Mouse (Mus musculus): ENCODE measurements at regions not wholly inside any gene's neighbourhood (a gene's known extent, or its start where the extent isn't known, plus 50 kb on each side); places are given as distances from the start of the nearest gene placed in this dataset.

DNA sequence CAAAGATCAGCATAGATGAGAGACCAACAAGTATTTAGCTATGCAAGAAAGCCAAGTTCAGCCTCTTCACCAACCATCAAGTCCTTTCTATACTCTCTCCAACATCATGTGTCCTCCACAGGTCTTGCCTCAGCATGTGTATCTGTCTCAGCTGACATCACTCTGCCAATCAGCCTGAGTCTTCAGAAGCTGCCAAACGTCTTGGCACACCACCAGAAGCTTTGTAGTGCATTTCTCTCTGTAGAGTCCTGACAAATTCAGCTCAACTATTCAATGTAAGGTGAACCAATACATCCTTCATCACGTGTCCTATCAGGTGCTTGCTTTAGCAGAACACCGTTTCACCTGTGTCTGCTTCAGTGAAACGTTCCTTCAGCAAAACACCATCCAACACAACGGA is 462.4 kb upstream of the Kazn start:
- ATAC-seq (ENCODE audit: low read depth): no peak
- 0 out of 2 replicates have a peak, but pooled peaks cover 2% of the 10 kb centered on the region for H3K9me3 ChIP-seq (replicated peaks; ENCODE audit: control insufficient read depth, low read length)
- WGBS (ENCODE audit: insufficient replicate concordance): 59% methylated on average over 5 of the region's 5 CpGs
- no peaks in the 10 kb centered on the region for H3K36me3 ChIP-seq (ENCODE audit: control insufficient read depth, insufficient read depth)
- H3K27ac ChIP-seq (ENCODE audit: low read length): no peak overlapping the region
- H3K4me1 ChIP-seq (ENCODE audit: control insufficient read depth, low read depth, low read length): no peaks in the 10 kb centered on the region
- no peak overlapping the region for H3K9ac ChIP-seq (ENCODE audit: low read depth, low read length)
- no peak overlapping the region for H3K4me2 ChIP-seq (ENCODE audit: low read depth, low read length)
- no peak overlapping the region for H3K4me3 ChIP-seq (ENCODE audit: low read depth, low read length)
- no peaks in the 10 kb centered on the region for H3K27me3 ChIP-seq (ENCODE audit: control insufficient read depth, insufficient read depth, low read depth, low read length)

DNA sequence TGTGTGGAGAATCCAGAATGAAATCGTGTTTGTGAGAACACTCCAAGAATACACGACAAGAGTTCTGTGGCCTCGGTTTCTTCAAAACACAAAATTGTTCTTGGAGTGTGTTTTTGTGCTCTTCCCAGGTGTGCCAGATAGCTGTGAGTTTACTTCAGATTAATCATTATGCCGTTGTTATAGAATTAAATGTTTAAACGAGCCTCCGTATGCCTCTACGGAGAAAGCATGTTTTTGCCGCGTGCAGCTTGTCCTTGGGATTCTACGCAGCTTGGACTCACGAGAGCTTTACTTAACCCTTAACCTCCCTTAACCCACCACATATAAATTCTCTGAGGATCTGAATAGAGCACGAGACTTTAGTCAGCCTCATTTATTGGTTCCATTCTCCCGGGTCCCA is 455.7 kb upstream of the Kazn start:
- H3K27ac ChIP-seq (ENCODE audit: low read length): no peak overlapping the region
- WGBS (ENCODE audit: insufficient replicate concordance): 68% methylated on average over 13 of the region's 13 CpGs
- H3K27me3 ChIP-seq (ENCODE audit: control insufficient read depth, insufficient read depth, low read depth, low read length): no peaks in the 10 kb centered on the region
- no peak overlapping the region for H3K4me2 ChIP-seq (ENCODE audit: low read depth, low read length)
- no peak overlapping the region for H3K9ac ChIP-seq (ENCODE audit: low read depth, low read length)
- H3K9me3 ChIP-seq (replicated peaks; ENCODE audit: control insufficient read depth, low read length): no peaks in the 10 kb centered on the region
- ATAC-seq (ENCODE audit: low read depth): no peak
- no peaks in the 10 kb centered on the region for H3K4me1 ChIP-seq (ENCODE audit: control insufficient read depth, low read depth, low read length)
- no peak overlapping the region for H3K4me3 ChIP-seq (ENCODE audit: low read depth, low read length)
- no peaks in the 10 kb centered on the region for H3K36me3 ChIP-seq (ENCODE audit: control insufficient read depth, insufficient read depth)

DNA sequence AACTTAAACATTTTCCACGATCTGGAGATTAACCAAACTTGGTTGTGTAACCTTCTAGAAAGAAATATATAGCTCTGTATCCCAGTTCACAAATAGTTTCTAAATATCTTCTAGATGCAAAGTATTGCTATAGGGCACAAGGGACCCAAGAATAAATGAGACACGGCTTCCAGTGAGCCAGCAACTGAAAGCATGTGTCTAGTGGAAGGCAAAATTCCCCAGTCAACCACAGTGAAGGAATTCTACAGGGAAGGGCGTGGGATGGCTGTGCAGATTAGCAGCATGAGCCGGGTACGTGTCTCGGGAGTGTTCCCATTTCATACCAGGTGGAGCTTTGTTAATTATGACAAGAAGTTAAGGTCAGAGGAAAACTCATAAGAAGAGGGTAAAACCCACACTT is 449.0 kb upstream of the Kazn start:
- Histone ChIP-seq H3K9me3 (replicated peaks; ENCODE audit: control insufficient read depth, low read length) (no peaks in the 10 kb centered on the region), H3K4me2 (ENCODE audit: low read depth, low read length) (no peak overlapping the region), H3K36me3 (ENCODE audit: control insufficient read depth, insufficient read depth) (no peaks in the 10 kb centered on the region), H3K4me3 (ENCODE audit: low read depth, low read length) (no peak overlapping the region), H3K4me1 (ENCODE audit: control insufficient read depth, low read depth, low read length) (no peaks in the 10 kb centered on the region), H3K27ac (ENCODE audit: low read length) (no peak overlapping the region), H3K27me3 (ENCODE audit: control insufficient read depth, insufficient read depth, low read depth, low read length) (no peaks in the 10 kb centered on the region), H3K9ac (ENCODE audit: low read depth, low read length) (no peak overlapping the region)
- WGBS (ENCODE audit: insufficient replicate concordance): 56% methylated on average over 6 of the region's 6 CpGs
- ATAC-seq (ENCODE audit: low read depth): no peak

DNA sequence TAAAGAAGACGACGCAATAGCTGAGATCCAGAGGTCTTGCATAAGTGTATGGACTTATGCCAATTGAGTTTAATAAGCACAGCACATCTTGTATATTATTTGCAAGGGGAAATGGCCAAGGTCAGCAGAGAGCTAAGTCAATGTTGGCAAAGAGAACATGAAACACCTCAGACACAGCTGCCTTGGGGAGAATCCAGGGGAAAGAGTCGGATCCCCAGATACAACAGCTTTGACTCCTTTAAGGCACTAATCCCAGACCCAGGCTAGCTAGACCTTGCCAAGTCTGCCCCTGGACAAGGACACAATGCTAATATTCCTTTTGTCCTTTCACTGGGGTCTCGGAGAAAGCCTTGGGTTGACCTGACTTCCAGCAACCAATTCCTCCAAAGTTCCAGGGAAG is 438.2 kb upstream of the Kazn start:
- Histone ChIP-seq H3K4me1 (ENCODE audit: control insufficient read depth, low read depth, low read length) (no peaks in the 10 kb centered on the region), H3K27ac (ENCODE audit: low read length) (no peak overlapping the region), H3K36me3 (ENCODE audit: control insufficient read depth, insufficient read depth) (no peaks in the 10 kb centered on the region), H3K27me3 (ENCODE audit: control insufficient read depth, insufficient read depth, low read depth, low read length) (no peaks in the 10 kb centered on the region), H3K9ac (ENCODE audit: low read depth, low read length) (no peak overlapping the region), H3K4me2 (ENCODE audit: low read depth, low read length) (no peak overlapping the region), H3K9me3 (replicated peaks; ENCODE audit: control insufficient read depth, low read length) (no peaks in the 10 kb centered on the region), H3K4me3 (ENCODE audit: low read depth, low read length) (no peak overlapping the region)
- WGBS (ENCODE audit: insufficient replicate concordance): 67% methylated on average over 4 of the region's 4 CpGs
- ATAC-seq (ENCODE audit: low read depth): no peak

DNA sequence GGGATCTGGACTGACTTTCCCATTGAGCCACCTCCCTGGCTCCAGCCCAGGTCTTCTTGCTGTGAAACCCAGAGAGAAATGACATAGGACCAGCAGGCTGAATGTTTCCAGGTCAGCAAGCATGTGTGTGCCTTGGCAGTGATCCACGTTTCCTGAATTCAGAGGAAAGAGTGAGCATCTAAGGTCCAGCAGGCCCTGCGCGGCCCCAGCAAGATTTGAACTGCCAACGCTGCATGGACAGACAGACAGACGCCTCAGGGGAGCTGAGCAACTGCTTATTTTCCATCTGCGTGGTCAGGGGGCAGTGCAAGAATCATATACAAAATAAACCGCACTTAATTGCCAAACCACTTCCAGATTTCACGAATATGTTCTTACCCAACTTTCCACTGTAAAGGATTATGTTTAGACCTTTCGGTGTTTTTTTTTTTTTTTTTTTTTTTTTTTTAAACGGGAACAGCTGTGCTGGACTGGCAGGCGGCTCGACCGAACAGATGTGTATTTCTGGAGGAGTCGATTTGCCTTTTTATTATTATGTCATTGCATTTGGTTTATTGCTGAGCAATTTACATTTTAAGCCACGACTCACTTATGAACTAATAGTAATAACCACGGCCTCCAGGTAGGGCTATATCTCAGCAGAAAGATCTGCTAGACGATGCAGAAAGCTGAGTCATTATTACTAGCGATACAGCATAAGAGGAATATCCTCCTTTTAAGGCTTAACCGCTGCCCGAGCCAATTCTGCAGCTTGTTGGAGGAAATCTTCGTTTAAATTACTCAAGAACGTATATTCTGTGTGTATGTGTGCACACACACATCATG is 435.7 kb upstream of the Kazn start:
- no peak overlapping the region for H3K4me2 ChIP-seq (ENCODE audit: low read depth, low read length)
- ATAC-seq (ENCODE audit: low read depth): no peak
- H3K27me3 ChIP-seq (ENCODE audit: control insufficient read depth, insufficient read depth, low read depth, low read length): no peaks in the 10 kb centered on the region
- H3K4me3 ChIP-seq (ENCODE audit: low read depth, low read length): no peak overlapping the region
- 69% methylated on average over 22 of the region's 22 CpGs for WGBS (ENCODE audit: insufficient replicate concordance)
- no peaks in the 10 kb centered on the region for H3K9me3 ChIP-seq (replicated peaks; ENCODE audit: control insufficient read depth, low read length)
- no peak overlapping the region for H3K27ac ChIP-seq (ENCODE audit: low read length)
- no peaks in the 10 kb centered on the region for H3K4me1 ChIP-seq (ENCODE audit: control insufficient read depth, low read depth, low read length)
- no peak overlapping the region for H3K9ac ChIP-seq (ENCODE audit: low read depth, low read length)
- no peaks in the 10 kb centered on the region for H3K36me3 ChIP-seq (ENCODE audit: control insufficient read depth, insufficient read depth)

DNA sequence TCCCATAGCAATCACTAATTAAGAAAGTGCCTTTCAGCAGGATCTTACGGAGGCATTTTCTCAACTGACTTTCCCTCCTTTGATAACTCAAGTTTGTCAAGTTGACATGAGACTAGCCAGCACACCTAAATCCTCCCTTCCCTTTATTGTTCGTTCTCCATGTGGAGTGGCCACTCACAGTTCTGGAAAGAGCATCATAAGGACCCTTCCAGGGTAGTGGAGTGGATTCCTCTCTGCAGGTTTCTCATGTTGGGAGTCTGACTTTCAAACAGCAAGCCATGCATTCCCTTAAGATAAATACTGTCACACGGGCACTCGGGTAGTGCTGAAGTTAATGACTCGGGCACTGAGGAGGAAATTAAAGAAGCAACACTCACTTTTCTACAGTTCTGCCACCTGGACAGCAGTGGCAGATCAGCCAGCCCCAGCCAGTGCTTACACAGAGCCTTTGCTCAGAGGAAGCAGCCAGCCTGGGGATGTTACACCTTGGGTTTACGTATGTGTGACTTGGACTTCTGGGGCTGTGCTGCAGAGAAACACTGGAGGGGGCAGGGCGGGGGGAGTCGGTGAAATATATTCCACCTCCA is 432.8 kb upstream of the Kazn start:
- WGBS (ENCODE audit: insufficient replicate concordance): 61% methylated on average over 8 of the region's 8 CpGs
- Histone ChIP-seq H3K36me3 (ENCODE audit: control insufficient read depth, insufficient read depth) (no peaks in the 10 kb centered on the region), H3K9ac (ENCODE audit: low read depth, low read length) (no peak overlapping the region), H3K9me3 (replicated peaks; ENCODE audit: control insufficient read depth, low read length) (no peaks in the 10 kb centered on the region), H3K27ac (ENCODE audit: low read length) (no peak overlapping the region), H3K4me3 (ENCODE audit: low read depth, low read length) (no peak overlapping the region), H3K27me3 (ENCODE audit: control insufficient read depth, insufficient read depth, low read depth, low read length) (no peaks in the 10 kb centered on the region), H3K4me1 (ENCODE audit: control insufficient read depth, low read depth, low read length) (no peaks in the 10 kb centered on the region), H3K4me2 (ENCODE audit: low read depth, low read length) (no peak overlapping the region)
- no peak for ATAC-seq (ENCODE audit: low read depth)

DNA sequence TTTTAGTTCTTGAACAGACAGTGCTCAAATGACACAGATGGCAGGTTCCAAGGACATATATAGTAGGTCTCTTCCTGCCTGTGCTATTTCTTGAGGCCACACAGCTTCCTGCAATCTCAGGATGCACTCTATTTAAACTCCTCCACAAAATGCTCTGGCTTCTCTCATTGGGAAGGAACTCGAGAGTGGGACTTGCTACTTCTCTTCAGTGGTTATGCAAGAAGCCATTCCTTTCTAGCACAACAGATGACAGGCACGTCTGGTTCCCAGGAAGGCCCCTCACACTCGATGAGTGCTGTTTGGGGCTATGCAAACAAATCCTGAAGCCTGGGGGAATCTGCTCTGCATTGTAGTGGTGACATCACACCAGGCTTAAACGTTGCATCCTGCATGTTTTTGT is 425.6 kb upstream of the Kazn start:
- 36% methylated on average over 4 of the region's 4 CpGs for WGBS (ENCODE audit: insufficient replicate concordance)
- Histone ChIP-seq H3K4me3 (ENCODE audit: low read depth, low read length) (no peak overlapping the region), H3K27me3 (ENCODE audit: control insufficient read depth, insufficient read depth, low read depth, low read length) (no peaks in the 10 kb centered on the region), H3K9me3 (replicated peaks; ENCODE audit: control insufficient read depth, low read length) (no peaks in the 10 kb centered on the region), H3K27ac (ENCODE audit: low read length) (no peak overlapping the region), H3K4me2 (ENCODE audit: low read depth, low read length) (no peak overlapping the region), H3K4me1 (ENCODE audit: control insufficient read depth, low read depth, low read length) (no peaks in the 10 kb centered on the region), H3K36me3 (ENCODE audit: control insufficient read depth, insufficient read depth) (no peaks in the 10 kb centered on the region), H3K9ac (ENCODE audit: low read depth, low read length) (no peak overlapping the region)
- ATAC-seq (ENCODE audit: low read depth): no peak

DNA sequence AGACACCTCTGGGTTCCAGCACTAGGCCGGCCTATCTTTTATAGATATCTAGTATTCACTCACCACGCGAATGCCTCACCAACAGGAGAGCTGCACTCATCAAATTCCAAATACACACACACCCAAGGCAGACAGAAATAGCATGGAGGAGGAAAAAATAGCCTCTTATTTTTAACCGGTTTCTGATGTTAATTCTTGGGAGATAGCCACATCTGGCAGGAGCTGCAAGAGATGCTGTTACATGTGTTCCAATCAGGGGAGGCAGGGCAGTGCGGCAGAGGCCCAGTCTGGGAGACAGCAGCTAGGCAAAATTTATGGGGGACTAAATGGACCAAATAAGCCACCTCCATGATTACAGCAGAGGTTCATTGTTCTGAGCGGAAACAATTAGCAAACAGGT is 419.0 kb upstream of the Kazn start:
- Histone ChIP-seq H3K27me3 (ENCODE audit: control insufficient read depth, insufficient read depth, low read depth, low read length) (no peaks in the 10 kb centered on the region), H3K9me3 (replicated peaks; ENCODE audit: control insufficient read depth, low read length) (no peaks in the 10 kb centered on the region), H3K36me3 (ENCODE audit: control insufficient read depth, insufficient read depth) (no peaks in the 10 kb centered on the region), H3K9ac (ENCODE audit: low read depth, low read length) (no peak overlapping the region), H3K4me1 (ENCODE audit: control insufficient read depth, low read depth, low read length) (no peaks in the 10 kb centered on the region), H3K27ac (ENCODE audit: low read length) (no peak overlapping the region), H3K4me3 (ENCODE audit: low read depth, low read length) (no peak overlapping the region), H3K4me2 (ENCODE audit: low read depth, low read length) (no peak overlapping the region)
- 65% methylated on average over 6 of the region's 6 CpGs for WGBS (ENCODE audit: insufficient replicate concordance)
- ATAC-seq (ENCODE audit: low read depth): no peak

DNA sequence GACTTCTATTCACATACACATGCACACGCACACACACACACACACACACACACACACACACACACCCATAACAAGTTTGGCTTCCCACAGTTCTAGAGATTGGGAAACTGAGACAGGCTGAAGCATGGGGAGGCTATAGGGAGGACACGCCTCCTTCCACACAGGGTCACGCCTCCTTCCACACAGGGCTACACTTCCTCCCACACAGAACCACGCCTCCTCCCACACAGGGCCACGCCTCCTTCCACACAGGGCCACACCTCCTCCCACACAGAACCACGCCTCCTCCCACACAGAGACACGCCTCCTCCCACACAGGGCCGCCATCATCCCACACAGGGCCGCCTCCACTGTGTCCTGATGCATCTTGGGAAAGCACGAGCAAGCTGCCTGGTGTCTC is 401.9 kb upstream of the Kazn start:
- Histone ChIP-seq H3K36me3 (ENCODE audit: control insufficient read depth, insufficient read depth) (no peaks in the 10 kb centered on the region), H3K9me3 (replicated peaks; ENCODE audit: control insufficient read depth, low read length) (no peaks in the 10 kb centered on the region), H3K9ac (ENCODE audit: low read depth, low read length) (no peak overlapping the region), H3K4me1 (ENCODE audit: control insufficient read depth, low read depth, low read length) (no peaks in the 10 kb centered on the region), H3K27ac (ENCODE audit: low read length) (no peak overlapping the region), H3K4me3 (ENCODE audit: low read depth, low read length) (no peak overlapping the region), H3K4me2 (ENCODE audit: low read depth, low read length) (no peak overlapping the region), H3K27me3 (ENCODE audit: control insufficient read depth, insufficient read depth, low read depth, low read length) (no peaks in the 10 kb centered on the region)
- WGBS (ENCODE audit: insufficient replicate concordance): 70% methylated on average over 10 of the region's 10 CpGs
- 0 out of 2 replicates have a peak, but pooled peaks have one; percentile 11 for ATAC-seq (ENCODE audit: low read depth)
